Mouse (Mus musculus): ENCODE data around the gene Chrna5. TPM values are rescaled to one million over a fixed set of nuclear protein-coding genes. Genes with fewer than 3 reads are reported as not detected.
A peak's percentile ranks its signal among the peaks of the same experiment; 100 is the strongest.
"Not testable (repeated sequence)": the region's sequence is repeated elsewhere in the genome, so short reads cannot be mapped to it uniquely, and the experiment has no call there.

Gene Chrna5
- polyA plus RNA-seq (2016; fragmentation: Nextera tagmentation; extraction: Ambion mirVana) = 1.4 and 1.5 TPM in 2 replicates

DNA sequence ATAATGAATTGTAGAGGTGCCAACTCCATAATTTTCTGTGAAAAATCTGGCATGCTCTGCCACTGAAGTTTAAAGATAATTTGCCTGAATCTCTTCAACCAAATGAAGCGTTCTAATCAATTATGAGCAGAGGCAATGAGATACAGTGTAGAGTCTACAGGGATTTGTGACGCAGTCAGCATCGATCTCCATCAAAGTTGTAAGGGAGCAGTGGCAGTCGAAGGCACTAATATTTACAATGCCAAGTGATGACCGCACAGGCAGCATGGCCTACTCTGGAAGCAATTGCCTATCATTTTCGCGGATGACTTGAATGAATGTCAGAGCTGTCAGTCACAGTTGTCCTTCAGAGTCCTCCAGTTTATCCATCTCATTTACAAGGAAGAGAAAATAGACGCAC lies at the start of gene Chrna5:
Chrna5 (plus strand) TSS at position 207 of the 400 bp plus-strand sequence.
- no peaks in the 10 kb centered on the region for H3K36me3 ChIP-seq
- 58% methylated on average over 8 of the region's 8 CpGs for WGBS
- ATAC-seq (ENCODE audit: insufficient number of reproducible peaks, insufficient read depth, low FRiP score, low TSS enrichment) = no peak
- H3K4me3 ChIP-seq = peak within 1 kb of the TSS; percentile 54
- no peaks in the 10 kb centered on the region for H3K9me3 ChIP-seq
- H3K27me3 ChIP-seq = peaks cover 39% of the 10 kb centered on the region
- peaks cover 5% of the 10 kb centered on the region; the same call in 1 of the 2 replicates for H3K4me1 ChIP-seq
- no peak within 1 kb of the TSS for H3K27ac ChIP-seq
- peak within 1 kb of the TSS; percentile 58 for H3K9ac ChIP-seq
- peak within 1 kb of the TSS; percentile 89 for H3K4me2 ChIP-seq (replicated peaks)

DNA sequence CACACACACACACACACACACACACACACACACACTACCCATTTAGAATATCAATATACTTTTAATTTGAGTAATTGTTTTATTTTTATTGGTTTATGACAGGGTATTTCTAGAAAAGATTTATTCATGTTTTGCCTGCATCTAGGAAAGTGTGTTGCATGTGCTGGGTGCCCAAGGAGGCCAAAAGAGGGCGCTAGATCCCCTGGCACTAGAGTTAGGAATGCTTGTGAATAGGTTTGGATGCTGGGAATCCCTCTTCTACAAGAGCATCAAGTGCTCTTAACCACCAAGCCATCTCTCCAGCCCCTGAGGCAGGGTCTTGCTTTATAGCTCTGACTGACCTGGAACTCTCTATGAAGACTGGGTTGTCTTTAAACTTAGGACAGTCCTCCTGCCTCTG lies 48.9 kb upstream of the Chrna5 start:
- H3K27me3 ChIP-seq = no peaks in the 10 kb centered on the region
- H3K4me3 ChIP-seq = no peak overlapping the region
- H3K9me3 ChIP-seq = no peaks in the 10 kb centered on the region
- ATAC-seq (ENCODE audit: insufficient number of reproducible peaks, insufficient read depth, low FRiP score, low TSS enrichment) = no peak
- no peaks in the 10 kb centered on the region for H3K36me3 ChIP-seq
- WGBS = 5% methylated on average over 1 of the region's 1 CpGs
- H3K27ac ChIP-seq = no peak overlapping the region
- no peak overlapping the region for H3K9ac ChIP-seq
- no peaks in the 10 kb centered on the region for H3K4me1 ChIP-seq
- no peak overlapping the region for H3K4me2 ChIP-seq (replicated peaks)

DNA sequence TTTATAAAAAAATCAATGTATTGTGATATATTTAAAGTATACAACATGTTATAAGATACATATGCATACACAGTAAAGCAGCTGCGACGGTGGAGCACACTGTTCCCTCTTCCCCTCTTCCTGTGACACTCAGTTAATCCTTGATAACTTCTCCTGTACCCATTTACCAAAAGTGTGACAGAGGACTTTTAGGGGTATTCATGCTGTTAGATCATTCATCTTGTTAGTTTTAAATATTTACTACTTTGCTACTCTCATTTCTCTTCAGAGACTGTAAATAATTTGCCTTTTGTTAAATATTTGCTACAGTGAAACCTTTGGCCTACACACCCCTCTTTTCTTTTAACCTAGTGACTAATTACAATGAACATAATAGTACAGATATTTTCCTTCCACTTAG lies 48.3 kb upstream of the Chrna5 start:
- Histone ChIP-seq H3K4me3 (no peak overlapping the region), H3K4me1 (no peaks in the 10 kb centered on the region), H3K36me3 (no peaks in the 10 kb centered on the region), H3K9ac (no peak overlapping the region), H3K4me2 (replicated peaks) (no peak overlapping the region), H3K9me3 (no peaks in the 10 kb centered on the region), H3K27ac (no peak overlapping the region), H3K27me3 (no peaks in the 10 kb centered on the region)
- 70% methylated on average over 2 of the region's 2 CpGs for WGBS
- ATAC-seq (ENCODE audit: insufficient number of reproducible peaks, insufficient read depth, low FRiP score, low TSS enrichment) = no peak

DNA sequence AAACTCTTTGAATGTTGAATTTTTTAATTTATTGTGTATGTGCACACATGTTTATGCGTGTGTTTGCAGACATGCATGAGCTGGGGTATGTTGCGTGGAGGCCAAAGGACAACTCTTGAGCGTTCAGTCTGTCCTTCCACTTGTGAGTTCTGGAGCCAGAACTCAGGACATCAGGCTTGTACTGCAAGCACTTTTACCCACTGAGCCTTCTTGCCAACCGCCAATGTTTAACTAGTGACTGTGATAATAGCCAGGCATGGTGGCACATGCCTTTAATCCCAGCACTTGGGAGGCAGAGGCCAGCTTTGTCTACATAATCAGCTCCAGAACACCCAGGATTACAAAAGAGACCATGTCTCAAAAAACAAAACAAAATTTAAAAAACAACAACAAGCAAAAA lies 38.6 kb upstream of the Chrna5 start:
- Histone ChIP-seq H3K9me3 (no peaks in the 10 kb centered on the region), H3K27ac (no peak overlapping the region), H3K4me3 (no peak overlapping the region), H3K4me2 (replicated peaks) (no peak overlapping the region), H3K36me3 (no peaks in the 10 kb centered on the region; the same call in 1 of the 2 replicates), H3K27me3 (no peaks in the 10 kb centered on the region), H3K4me1 (no peaks in the 10 kb centered on the region), H3K9ac (no peak overlapping the region)
- ATAC-seq (ENCODE audit: insufficient number of reproducible peaks, insufficient read depth, low FRiP score, low TSS enrichment) = no peak
- whole genome bisulfite sequencing = 91% methylated on average over 4 of the region's 4 CpGs

DNA sequence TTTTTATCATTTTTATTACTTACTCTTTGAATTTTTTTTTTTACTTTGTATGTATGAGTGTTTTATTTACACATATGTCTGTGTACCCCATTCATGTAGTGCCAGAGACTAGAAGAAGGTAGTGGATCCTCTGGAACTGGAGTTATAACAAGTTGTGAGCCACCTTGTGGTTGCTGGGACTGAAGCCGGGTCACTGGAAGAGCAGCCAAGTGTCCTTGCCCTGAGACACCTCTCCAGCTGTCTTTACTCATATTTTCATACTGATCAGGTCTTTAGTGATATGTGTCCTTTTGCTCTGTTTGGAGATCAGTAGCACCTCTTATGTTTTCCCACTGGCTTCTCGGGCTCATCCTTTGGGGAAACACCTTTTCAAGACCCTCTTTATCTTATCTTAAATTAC lies 36.2 kb upstream of the Chrna5 start:
- H3K9ac ChIP-seq = no peak overlapping the region
- H3K27ac ChIP-seq = no peak overlapping the region
- no peaks in the 10 kb centered on the region for H3K4me1 ChIP-seq
- WGBS = 89% methylated on average over 2 of the region's 2 CpGs
- no peak for ATAC-seq (ENCODE audit: insufficient number of reproducible peaks, insufficient read depth, low FRiP score, low TSS enrichment)
- H3K4me3 ChIP-seq = no peak overlapping the region
- H3K9me3 ChIP-seq = no peaks in the 10 kb centered on the region
- H3K36me3 ChIP-seq = no peaks in the 10 kb centered on the region
- H3K4me2 ChIP-seq (replicated peaks) = no peak overlapping the region
- no peaks in the 10 kb centered on the region for H3K27me3 ChIP-seq

DNA sequence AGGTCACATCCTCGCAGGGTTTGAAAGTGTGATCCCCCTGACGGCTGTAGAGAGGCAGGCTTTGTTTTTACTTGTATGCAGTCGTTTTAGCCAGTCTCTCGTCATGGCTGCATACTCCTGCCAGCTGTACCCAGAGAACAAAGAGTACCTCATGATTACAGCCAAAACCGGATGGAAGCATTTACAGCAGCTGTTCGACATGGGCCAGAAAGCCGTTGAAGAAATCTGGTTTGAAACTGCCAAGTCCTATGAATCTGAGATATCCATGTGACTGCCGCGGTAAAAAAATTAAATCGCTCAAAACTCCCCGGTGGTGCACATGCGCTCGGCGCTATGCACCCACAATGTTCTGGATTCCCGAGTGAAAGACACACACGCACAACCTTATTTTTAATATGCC lies 34.4 kb upstream of the Chrna5 start:
- H3K27ac ChIP-seq = no peak overlapping the region
- H3K4me1 ChIP-seq = no peaks in the 10 kb centered on the region; the same call in 1 of the 2 replicates
- H3K9me3 ChIP-seq = no peaks in the 10 kb centered on the region
- H3K27me3 ChIP-seq = no peaks in the 10 kb centered on the region
- H3K36me3 ChIP-seq = no peaks in the 10 kb centered on the region
- ATAC-seq (ENCODE audit: insufficient number of reproducible peaks, insufficient read depth, low FRiP score, low TSS enrichment) = no peak
- H3K4me3 ChIP-seq = no peak overlapping the region
- no peak overlapping the region for H3K4me2 ChIP-seq (replicated peaks)
- no peak overlapping the region for H3K9ac ChIP-seq
- WGBS = 60% methylated on average over 16 of the region's 16 CpGs

DNA sequence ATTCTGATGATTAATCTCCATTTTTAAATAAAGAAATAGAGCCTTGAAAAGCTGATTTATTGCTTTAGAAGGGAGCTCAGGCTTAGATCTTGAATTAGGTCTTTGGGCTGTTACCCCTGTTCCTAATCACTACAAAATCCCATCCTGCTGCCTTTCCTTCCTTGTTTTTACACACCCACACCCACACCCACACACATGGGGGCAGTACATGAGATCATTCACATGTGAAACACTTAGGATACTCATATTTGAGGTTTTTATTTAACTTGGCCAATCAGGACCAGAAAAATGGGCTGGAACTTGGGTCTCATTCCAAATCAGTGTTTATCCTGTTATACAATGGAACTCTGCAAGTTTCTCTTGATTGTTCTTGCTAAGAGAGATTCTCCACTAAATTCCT lies 31.2 kb upstream of the Chrna5 start:
- H3K4me2 ChIP-seq (replicated peaks) = no peak overlapping the region
- H3K9me3 ChIP-seq = no peaks in the 10 kb centered on the region
- no peaks in the 10 kb centered on the region for H3K27me3 ChIP-seq
- no peak overlapping the region for H3K27ac ChIP-seq
- H3K36me3 ChIP-seq = peaks cover 21% of the 10 kb centered on the region
- no peak for ATAC-seq (ENCODE audit: insufficient number of reproducible peaks, insufficient read depth, low FRiP score, low TSS enrichment)
- no peak overlapping the region for H3K9ac ChIP-seq
- H3K4me1 ChIP-seq = peaks cover 12% of the 10 kb centered on the region
- no peak overlapping the region for H3K4me3 ChIP-seq

DNA sequence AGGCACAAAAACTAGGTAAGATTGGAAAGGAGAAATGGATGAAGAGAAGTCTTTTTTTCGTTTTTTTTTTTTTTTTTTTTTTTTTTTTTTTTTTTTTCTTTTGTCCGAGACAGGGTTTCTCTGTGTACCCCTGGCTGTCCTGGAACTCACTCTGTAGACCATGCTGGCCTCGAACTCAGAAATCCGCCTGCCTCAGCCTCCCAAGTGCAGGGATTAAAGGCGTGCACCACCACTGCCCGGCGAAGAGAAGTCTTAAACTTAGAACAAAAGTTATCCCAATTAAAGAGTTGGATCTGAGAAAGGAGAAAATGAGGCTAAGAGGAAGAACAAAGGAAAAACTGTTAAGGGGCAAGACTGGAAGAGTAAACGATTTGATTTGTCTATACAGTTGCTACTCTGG lies 30.5 kb upstream of the Chrna5 start:
- not testable (repeated sequence) for ATAC-seq (ENCODE audit: insufficient number of reproducible peaks, insufficient read depth, low FRiP score, low TSS enrichment); H3K9me3 ChIP-seq
- H3K27ac ChIP-seq = peak overlapping the region; percentile 95

DNA sequence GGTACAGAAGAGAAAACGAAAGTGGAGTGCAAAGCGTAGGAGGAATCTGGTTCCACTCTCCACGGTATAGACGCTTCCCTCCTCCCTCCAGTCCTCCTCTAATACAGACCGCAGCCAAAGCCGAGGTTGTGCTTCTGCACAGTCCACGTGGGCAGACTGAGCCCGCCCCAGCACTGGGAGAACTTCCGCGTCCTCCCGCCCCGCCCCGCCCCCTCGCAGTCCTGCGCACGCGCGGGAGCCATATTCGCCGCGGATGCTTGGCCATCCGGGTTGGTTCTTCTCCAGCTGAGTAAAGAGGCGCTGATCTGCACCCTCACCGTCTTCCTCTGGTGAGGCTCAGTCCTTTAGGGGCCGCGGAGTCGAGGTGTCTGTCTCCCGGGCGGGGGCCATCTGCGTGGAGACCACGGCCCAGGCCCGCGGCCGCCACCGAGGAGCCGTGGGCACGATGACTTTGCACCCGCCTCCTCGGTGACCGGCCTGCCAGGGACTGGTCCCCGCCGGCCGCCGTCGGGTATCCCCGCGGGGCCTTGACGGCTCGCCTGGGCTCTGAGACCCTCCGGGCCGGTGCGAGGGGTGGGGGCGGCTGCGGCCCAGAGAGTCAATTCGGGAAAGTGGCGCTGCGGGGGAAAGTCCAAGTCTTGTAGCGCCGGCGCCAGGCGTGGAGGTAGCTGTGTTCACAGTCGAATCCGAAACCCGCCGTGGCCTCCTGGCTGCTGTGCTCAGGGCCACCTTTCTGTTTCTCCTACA lies 29.9 kb upstream of the Chrna5 start, which contains the start of the genes Psma4 and AY074887:
Psma4 (plus strand) TSS at position 216 of the 747 bp plus-strand sequence.
AY074887 (minus strand) TSS at position 424 of the 747 bp plus-strand sequence.
- peaks cover 29% of the 10 kb centered on the region for H3K36me3 ChIP-seq
- ATAC-seq (ENCODE audit: insufficient number of reproducible peaks, insufficient read depth, low FRiP score, low TSS enrichment) = peak; percentile 100
- peaks cover 12% of the 10 kb centered on the region for H3K4me1 ChIP-seq
- peak within 1 kb of the TSS; percentile 60 for H3K4me2 ChIP-seq (replicated peaks)
- peak within 1 kb of the TSS; percentile 87 for H3K9ac ChIP-seq
- no peaks in the 10 kb centered on the region for H3K9me3 ChIP-seq
- no peaks in the 10 kb centered on the region for H3K27me3 ChIP-seq
- under 1% methylated on average over 65 of the region's 65 CpGs for WGBS
- H3K27ac ChIP-seq = peak within 1 kb of the TSS; percentile 95
- peak within 1 kb of the TSS; percentile 86 for H3K4me3 ChIP-seq

More for the DNA sequence above, 30.5 kb upstream of the Chrna5 start:
- peaks cover 12% of the 10 kb centered on the region for H3K4me1 ChIP-seq
- not testable (repeated sequence) for H3K9ac ChIP-seq, H3K27me3 ChIP-seq
- 49% methylated on average over 8 of the region's 8 CpGs for WGBS
- H3K36me3 ChIP-seq = peaks cover 24% of the 10 kb centered on the region
- H3K4me2 ChIP-seq (replicated peaks) = peak overlapping the region; percentile 60
- H3K4me3 ChIP-seq = peak overlapping the region; percentile 86

DNA sequence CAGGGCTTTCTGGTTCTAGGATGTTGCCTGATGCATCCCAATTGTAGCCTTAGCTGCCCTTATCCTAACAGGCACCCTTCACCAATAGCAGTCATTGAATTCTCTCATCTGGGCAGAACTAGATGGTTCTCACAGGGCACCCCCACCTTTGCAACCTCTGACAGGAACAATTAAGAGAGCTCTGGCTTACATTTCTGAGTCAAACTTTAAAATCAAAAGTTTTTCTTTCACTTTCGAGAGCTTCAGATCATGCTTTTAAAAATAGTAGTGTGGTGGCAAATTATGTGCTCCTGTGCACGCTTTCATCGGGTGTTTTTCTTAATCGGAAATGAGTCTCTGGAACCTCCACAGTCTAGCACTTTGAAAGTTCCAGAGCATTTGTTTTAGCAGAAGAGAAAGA lies 19.6 kb upstream of the Chrna5 start:
- Histone ChIP-seq H3K27ac (no peak overlapping the region), H3K36me3 (peaks cover 34% of the 10 kb centered on the region), H3K4me1 (no peaks in the 10 kb centered on the region), H3K4me3 (no peak overlapping the region), H3K9ac (no peak overlapping the region), H3K9me3 (no peaks in the 10 kb centered on the region), H3K27me3 (no peaks in the 10 kb centered on the region), H3K4me2 (replicated peaks) (no peak overlapping the region)
- no peak for ATAC-seq (ENCODE audit: insufficient number of reproducible peaks, insufficient read depth, low FRiP score, low TSS enrichment)
- 87% methylated on average over 4 of the region's 4 CpGs for WGBS

DNA sequence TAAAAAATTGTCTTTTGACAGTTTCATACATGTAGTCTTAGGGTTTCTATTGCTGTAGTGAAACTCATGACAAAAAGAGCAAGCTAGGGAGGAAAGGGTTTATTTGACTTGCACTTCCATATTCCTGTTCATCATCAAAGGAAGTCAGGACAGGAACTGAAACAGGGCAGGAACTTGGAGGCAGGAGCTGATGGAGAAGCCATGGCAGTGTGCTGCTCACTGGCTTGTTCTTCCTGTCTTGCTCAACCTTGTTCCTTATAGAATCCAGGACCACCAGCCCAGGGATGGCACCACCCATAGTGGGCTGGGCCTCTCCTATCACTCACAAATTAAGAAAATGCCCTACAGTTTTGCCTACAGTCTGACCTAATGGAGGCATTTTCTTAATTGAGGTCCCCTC lies 17.0 kb upstream of the Chrna5 start:
- H3K27ac ChIP-seq = no peak overlapping the region
- peaks cover 10% of the 10 kb centered on the region for H3K36me3 ChIP-seq
- ATAC-seq (ENCODE audit: insufficient number of reproducible peaks, insufficient read depth, low FRiP score, low TSS enrichment) = no peak
- no peaks in the 10 kb centered on the region for H3K4me1 ChIP-seq
- no peak overlapping the region for H3K9ac ChIP-seq
- no peak overlapping the region for H3K4me2 ChIP-seq (replicated peaks)
- H3K4me3 ChIP-seq = no peak overlapping the region
- H3K27me3 ChIP-seq = no peaks in the 10 kb centered on the region
- no peaks in the 10 kb centered on the region for H3K9me3 ChIP-seq

DNA sequence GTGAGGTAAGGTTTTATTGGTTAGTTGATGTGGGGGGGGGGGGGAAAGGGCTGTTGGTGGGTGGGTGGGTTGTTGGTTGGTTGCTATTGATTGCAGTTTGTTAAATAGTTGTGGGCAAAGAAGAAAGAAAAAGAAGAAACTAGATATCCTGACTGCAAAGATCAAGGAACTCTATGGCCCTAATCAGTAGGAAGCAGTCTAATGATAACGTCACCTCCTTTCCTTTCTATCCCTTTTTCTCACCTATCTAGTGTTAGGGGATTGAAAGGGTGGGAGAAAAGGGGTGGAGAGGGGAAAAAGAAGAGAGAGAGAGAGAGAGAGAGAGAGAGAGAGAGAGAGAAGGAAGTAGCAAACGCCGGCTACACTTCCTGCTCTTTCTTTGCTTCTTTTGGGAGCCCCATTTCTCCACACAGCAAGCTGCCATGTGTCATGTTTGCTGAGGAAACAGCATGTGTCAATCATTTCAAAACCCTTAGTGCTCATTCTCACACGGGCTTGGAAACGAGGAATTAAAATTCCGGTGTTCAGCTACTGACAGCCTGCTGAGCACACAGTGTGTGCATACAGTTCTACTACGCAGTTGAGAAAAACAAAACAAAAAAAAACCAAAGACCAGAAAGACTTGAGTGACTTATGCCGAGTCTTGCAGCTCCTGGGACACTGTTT lies 10.6 kb upstream of the Chrna5 start:
- Histone ChIP-seq H3K9me3 (no peaks in the 10 kb centered on the region), H3K4me1 (no peaks in the 10 kb centered on the region), H3K9ac (no peak overlapping the region), H3K27ac (no peak overlapping the region), H3K4me2 (replicated peaks) (no peak overlapping the region), H3K36me3 (no peaks in the 10 kb centered on the region), H3K27me3 (no peaks in the 10 kb centered on the region), H3K4me3 (no peak overlapping the region)
- ATAC-seq (ENCODE audit: insufficient number of reproducible peaks, insufficient read depth, low FRiP score, low TSS enrichment) = no peak
- 58% methylated on average over 8 of the region's 8 CpGs for WGBS
